Mouse (Mus musculus): ENCODE measurements around the gene Sprtn. TPM values are rescaled to one million over a fixed set of nuclear protein-coding genes. Genes with fewer than 3 reads are reported as not detected.

Gene Sprtn
- polyA plus RNA-seq, 1 experiment: 0.28 TPM

- TF ChIP-seq GATA1 (IDR thresholded peaks at IDR 0.05; ENCODE audit: low read length): no peak
- no peak for TF ChIP-seq TAL1 (IDR thresholded peaks at IDR 0.05; ENCODE audit: low read length)
- Histone ChIP-seq H3K27me3 (ENCODE audit: control insufficient read depth) (no peaks in the 10 kb centered on the region), H3K4me1 (ENCODE audit: control insufficient read depth) (peaks cover 51% of the 10 kb centered on the region), H3K9me3 (ENCODE audit: control insufficient read depth, low read length) (no peaks in the 10 kb centered on the region), H3K4me3 (replicated peaks) (peak overlapping the region; percentile 86), H3K36me3 (ENCODE audit: control insufficient read depth) (peaks cover 77% of the 10 kb centered on the region)
These were observed 1.6 kb upstream of the Sprtn start for GRCm38 (mm10) chr8:124896010-124896631.

GRCm38 (mm10) chr8:124896632-124897385 lies 877 bp upstream of the Sprtn start:
- H3K4me1 ChIP-seq (ENCODE audit: control insufficient read depth): peaks cover 53% of the 10 kb centered on the region
- H3K4me3 ChIP-seq (replicated peaks): peak overlapping the region; percentile 86
- no peaks in the 10 kb centered on the region for H3K27me3 ChIP-seq (ENCODE audit: control insufficient read depth)
- TF ChIP-seq GATA1 (IDR thresholded peaks at IDR 0.05; ENCODE audit: low read length) (no peak), TAL1 (IDR thresholded peaks at IDR 0.05; ENCODE audit: low read length) (no peak)
- H3K36me3 ChIP-seq (ENCODE audit: control insufficient read depth): peaks cover 76% of the 10 kb centered on the region
- no peaks in the 10 kb centered on the region for H3K9me3 ChIP-seq (ENCODE audit: control insufficient read depth, low read length)

GRCm38 (mm10) chr8:124898251-124898905 lies 692 bp downstream of the Sprtn start:
- H3K9me3 ChIP-seq (ENCODE audit: control insufficient read depth, low read length): no peaks in the 10 kb centered on the region
- H3K4me3 ChIP-seq (replicated peaks): peak overlapping the region; percentile 86
- H3K4me1 ChIP-seq (ENCODE audit: control insufficient read depth): peaks cover 61% of the 10 kb centered on the region
- H3K27me3 ChIP-seq (ENCODE audit: control insufficient read depth): no peaks in the 10 kb centered on the region
- peaks cover 77% of the 10 kb centered on the region for H3K36me3 ChIP-seq (ENCODE audit: control insufficient read depth)
- TF ChIP-seq GATA1 (IDR thresholded peaks at IDR 0.05; ENCODE audit: low read length) (no peak), TAL1 (IDR thresholded peaks at IDR 0.05; ENCODE audit: low read length) (no peak)

GRCm38 (mm10) chr8:124903198-124903597 lies 5.5 kb downstream of the Sprtn start:
- TF ChIP-seq TAL1 (IDR thresholded peaks at IDR 0.05; ENCODE audit: low read length) (no peak), GATA1 (IDR thresholded peaks at IDR 0.05; ENCODE audit: low read length) (no peak)
- no peak overlapping the region for H3K4me3 ChIP-seq (replicated peaks)
- peaks cover 94% of the 10 kb centered on the region for H3K36me3 ChIP-seq (ENCODE audit: control insufficient read depth)
- H3K9me3 ChIP-seq (ENCODE audit: control insufficient read depth, low read length): no peaks in the 10 kb centered on the region
- peaks cover 37% of the 10 kb centered on the region for H3K4me1 ChIP-seq (ENCODE audit: control insufficient read depth)
- no peaks in the 10 kb centered on the region for H3K27me3 ChIP-seq (ENCODE audit: control insufficient read depth)

- Histone ChIP-seq H3K4me1 (ENCODE audit: control insufficient read depth) (peaks cover 19% of the 10 kb centered on the region), H3K4me3 (replicated peaks) (no peak overlapping the region), H3K9me3 (ENCODE audit: control insufficient read depth, low read length) (peaks cover 4% of the 10 kb centered on the region; the same call in 1 of the 2 replicates), H3K27me3 (ENCODE audit: control insufficient read depth) (no peaks in the 10 kb centered on the region), H3K36me3 (ENCODE audit: control insufficient read depth) (peaks cover 96% of the 10 kb centered on the region)
- TF ChIP-seq GATA1 (IDR thresholded peaks at IDR 0.05; ENCODE audit: low read length): no peak
- TF ChIP-seq TAL1 (IDR thresholded peaks at IDR 0.05; ENCODE audit: low read length): no peak
These were observed 7.8 kb downstream of the Sprtn start for GRCm38 (mm10) chr8:124905482-124905881.

- H3K36me3 ChIP-seq (ENCODE audit: control insufficient read depth): peaks cover 90% of the 10 kb centered on the region
- TF ChIP-seq GATA1 (IDR thresholded peaks at IDR 0.05; ENCODE audit: low read length) (no peak), TAL1 (IDR thresholded peaks at IDR 0.05; ENCODE audit: low read length) (no peak)
- no peaks in the 10 kb centered on the region for H3K27me3 ChIP-seq (ENCODE audit: control insufficient read depth)
- peaks cover 2% of the 10 kb centered on the region; the same call in 1 of the 2 replicates for H3K4me1 ChIP-seq (ENCODE audit: control insufficient read depth)
- peaks cover 5% of the 10 kb centered on the region for H3K9me3 ChIP-seq (ENCODE audit: control insufficient read depth, low read length)
- H3K4me3 ChIP-seq (replicated peaks): no peak overlapping the region
These were observed 12.2 kb downstream of the Sprtn start for GRCm38 (mm10) chr8:124909936-124910335.

- peaks cover 90% of the 10 kb centered on the region for H3K36me3 ChIP-seq (ENCODE audit: control insufficient read depth)
- no peak overlapping the region for H3K4me3 ChIP-seq (replicated peaks)
- peaks cover 2% of the 10 kb centered on the region; the same call in 1 of the 2 replicates for H3K4me1 ChIP-seq (ENCODE audit: control insufficient read depth)
- H3K27me3 ChIP-seq (ENCODE audit: control insufficient read depth): no peaks in the 10 kb centered on the region
- H3K9me3 ChIP-seq (ENCODE audit: control insufficient read depth, low read length): peaks cover 5% of the 10 kb centered on the region
- TF ChIP-seq GATA1 (IDR thresholded peaks at IDR 0.05; ENCODE audit: low read length): no peak
- no peak for TF ChIP-seq TAL1 (IDR thresholded peaks at IDR 0.05; ENCODE audit: low read length)
These were observed 12.7 kb downstream of the Sprtn start for GRCm38 (mm10) chr8:124910349-124910748.

GRCm38 (mm10) chr8:124911938-124912872 lies 14.5 kb downstream of the Sprtn start:
- no peaks in the 10 kb centered on the region for H3K27me3 ChIP-seq (ENCODE audit: control insufficient read depth)
- no peak overlapping the region for H3K4me3 ChIP-seq (replicated peaks)
- TF ChIP-seq GATA1 (IDR thresholded peaks at IDR 0.05; ENCODE audit: low read length) (no peak), TAL1 (IDR thresholded peaks at IDR 0.05; ENCODE audit: low read length) (no peak)
- H3K9me3 ChIP-seq (ENCODE audit: control insufficient read depth, low read length): peaks cover 5% of the 10 kb centered on the region
- H3K36me3 ChIP-seq (ENCODE audit: control insufficient read depth): peaks cover 72% of the 10 kb centered on the region
- H3K4me1 ChIP-seq (ENCODE audit: control insufficient read depth): no peaks in the 10 kb centered on the region
